Mouse (Mus musculus): ENCODE data around the gene Mad2l2. TPM values are rescaled to one million over a fixed set of nuclear protein-coding genes. Genes with fewer than 3 reads are reported as not detected.

Mad2l2 gene
- total and polyA plus RNA-seq, 3 experiments, result 9.4 to 25.1 (median 24.6) TPM

- no peak for ATAC-seq (ENCODE audit: extremely low read depth, insufficient number of reproducible peaks, low FRiP score, poor library complexity, severe bottlenecking)
- no peak for TF ChIP-seq GATA2 (IDR thresholded peaks at IDR 0.05; ENCODE audit: borderline replicate concordance, low read depth, low read length)
- TF ChIP-seq POLR2AphosphoS5 (IDR thresholded peaks at IDR 0.05; ENCODE audit: insufficient replicate concordance, low read depth, low read length), result no peak
- no peak for TF ChIP-seq CTCF (IDR thresholded peaks at IDR 0.05; ENCODE audit: low read depth, low read length)
- no peak for TF ChIP-seq GATA1 (IDR thresholded peaks at IDR 0.05; ENCODE audit: borderline replicate concordance, low read length)
- no peak for TF ChIP-seq TAL1 (conservative IDR thresholded peaks at IDR 0.05; ENCODE audit: low read depth, low read length)
- DNase-seq (ENCODE audit: low spot score), result no peak
- H3K9me3 ChIP-seq (replicated peaks), result no peaks in the 10 kb centered on the region
- peaks cover 20% of the 10 kb centered on the region for H3K4me1 ChIP-seq (ENCODE audit: insufficient read depth, low read depth, low read length)
- peaks cover 56% of the 10 kb centered on the region for H3K27me3 ChIP-seq (ENCODE audit: insufficient read depth, low read length)
- no peaks in the 10 kb centered on the region for H3K36me3 ChIP-seq (replicated peaks)
- no peak overlapping the region for H3K4me3 ChIP-seq (ENCODE audit: low read depth, low read length)
Measured at GRCm38 (mm10) chr4:148131497-148132081, 1.4 kb downstream of the Mad2l2 start.

DNA sequence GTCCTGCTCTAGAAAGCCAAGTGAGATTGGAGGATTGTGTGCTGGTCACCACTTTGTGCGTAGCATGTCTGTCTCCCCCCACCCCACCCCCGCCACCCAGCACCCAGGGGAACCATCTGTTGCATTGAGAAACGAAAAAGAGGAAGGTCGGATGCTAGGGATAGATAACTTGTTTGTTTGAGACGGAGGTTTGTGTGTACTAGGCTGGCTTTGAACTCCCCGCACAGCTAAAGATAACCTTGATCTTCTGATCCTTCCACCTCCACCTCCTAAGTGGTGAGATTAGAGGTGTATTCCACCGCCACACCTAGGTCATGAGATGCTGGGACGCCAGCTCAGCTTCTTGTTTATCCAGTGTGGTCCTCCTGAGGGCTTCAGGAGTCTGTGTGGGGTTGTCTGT is 4.8 kb downstream of the Mad2l2 start:
- H3K27me3 ChIP-seq (ENCODE audit: insufficient read depth, low read length), result peaks cover 56% of the 10 kb centered on the region
- DNase-seq (ENCODE audit: low spot score), result no peak
- no peak overlapping the region for H3K4me3 ChIP-seq (ENCODE audit: low read depth, low read length)
- no peak for ATAC-seq (ENCODE audit: extremely low read depth, insufficient number of reproducible peaks, low FRiP score, poor library complexity, severe bottlenecking)
- H3K36me3 ChIP-seq (replicated peaks), result no peaks in the 10 kb centered on the region
- no peak for TF ChIP-seq POLR2AphosphoS5 (IDR thresholded peaks at IDR 0.05; ENCODE audit: insufficient replicate concordance, low read depth, low read length)
- TF ChIP-seq GATA2 (IDR thresholded peaks at IDR 0.05; ENCODE audit: borderline replicate concordance, low read depth, low read length), result no peak
- TF ChIP-seq TAL1 (conservative IDR thresholded peaks at IDR 0.05; ENCODE audit: low read depth, low read length), result no peak
- TF ChIP-seq GATA1 (IDR thresholded peaks at IDR 0.05; ENCODE audit: borderline replicate concordance, low read length), result no peak
- no peak for TF ChIP-seq CTCF (IDR thresholded peaks at IDR 0.05; ENCODE audit: low read depth, low read length)
- peaks cover 29% of the 10 kb centered on the region for H3K4me1 ChIP-seq (ENCODE audit: insufficient read depth, low read depth, low read length)
- no peaks in the 10 kb centered on the region for H3K9me3 ChIP-seq (replicated peaks)

DNA sequence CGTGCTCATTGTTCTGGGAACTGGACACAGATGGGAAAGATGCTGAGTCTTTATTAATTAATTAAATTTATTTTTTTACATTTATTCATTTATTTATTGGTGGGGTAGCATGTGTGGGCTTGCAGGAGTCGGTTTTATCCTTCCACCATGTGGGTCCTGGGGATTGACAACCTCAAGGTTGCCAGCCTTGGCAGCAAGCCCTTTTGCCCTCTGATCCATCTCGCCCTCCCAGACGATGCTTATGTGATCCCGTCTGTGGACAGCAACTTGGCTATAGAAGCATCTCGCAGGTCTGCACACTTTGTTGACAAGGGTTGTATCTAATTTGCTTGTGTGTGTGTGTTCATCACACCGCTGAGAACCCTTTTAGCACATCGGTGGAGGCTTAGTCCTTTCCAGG is 7.3 kb downstream of the Mad2l2 start:
- TF ChIP-seq POLR2AphosphoS5 (IDR thresholded peaks at IDR 0.05; ENCODE audit: insufficient replicate concordance, low read depth, low read length) (no peak), GATA1 (IDR thresholded peaks at IDR 0.05; ENCODE audit: borderline replicate concordance, low read length) (no peak), TAL1 (conservative IDR thresholded peaks at IDR 0.05; ENCODE audit: low read depth, low read length) (no peak), CTCF (IDR thresholded peaks at IDR 0.05; ENCODE audit: low read depth, low read length) (no peak), GATA2 (IDR thresholded peaks at IDR 0.05; ENCODE audit: borderline replicate concordance, low read depth, low read length) (no peak)
- H3K4me3 ChIP-seq (ENCODE audit: low read depth, low read length), result no peak overlapping the region
- ATAC-seq (ENCODE audit: extremely low read depth, insufficient number of reproducible peaks, low FRiP score, poor library complexity, severe bottlenecking) (no peak), DNase-seq (ENCODE audit: low spot score) (no peak)
- peaks cover 31% of the 10 kb centered on the region for H3K27me3 ChIP-seq (ENCODE audit: insufficient read depth, low read length)
- H3K9me3 ChIP-seq (replicated peaks), result no peaks in the 10 kb centered on the region
- peaks cover 26% of the 10 kb centered on the region for H3K4me1 ChIP-seq (ENCODE audit: insufficient read depth, low read depth, low read length)
- peaks cover under 1% of the 10 kb centered on the region for H3K36me3 ChIP-seq (replicated peaks)

GRCm38 (mm10) chr4:148139767-148140097 is 9.5 kb downstream of the Mad2l2 start:
- no peak for TF ChIP-seq GATA1 (IDR thresholded peaks at IDR 0.05; ENCODE audit: borderline replicate concordance, low read length)
- TF ChIP-seq TAL1 (conservative IDR thresholded peaks at IDR 0.05; ENCODE audit: low read depth, low read length), result no peak
- TF ChIP-seq CTCF (IDR thresholded peaks at IDR 0.05; ENCODE audit: low read depth, low read length), result no peak
- no peak for TF ChIP-seq POLR2AphosphoS5 (IDR thresholded peaks at IDR 0.05; ENCODE audit: insufficient replicate concordance, low read depth, low read length)
- TF ChIP-seq GATA2 (IDR thresholded peaks at IDR 0.05; ENCODE audit: borderline replicate concordance, low read depth, low read length), result no peak
- Histone ChIP-seq H3K27me3 (ENCODE audit: insufficient read depth, low read length) (peaks cover 22% of the 10 kb centered on the region), H3K9me3 (replicated peaks) (no peaks in the 10 kb centered on the region), H3K4me1 (ENCODE audit: insufficient read depth, low read depth, low read length) (peaks cover 24% of the 10 kb centered on the region), H3K4me3 (ENCODE audit: low read depth, low read length) (peak overlapping the region; percentile 88), H3K36me3 (replicated peaks) (peaks cover 22% of the 10 kb centered on the region)
- peak; percentile 10; the same call in 1 of the 2 replicates for ATAC-seq (ENCODE audit: extremely low read depth, insufficient number of reproducible peaks, low FRiP score, poor library complexity, severe bottlenecking)
- no peak for DNase-seq (ENCODE audit: low spot score)

GRCm38 (mm10) chr4:148140098-148141011 is 10.2 kb downstream of the Mad2l2 start:
- peak; percentile 91 for ATAC-seq (ENCODE audit: extremely low read depth, insufficient number of reproducible peaks, low FRiP score, poor library complexity, severe bottlenecking)

DNA sequence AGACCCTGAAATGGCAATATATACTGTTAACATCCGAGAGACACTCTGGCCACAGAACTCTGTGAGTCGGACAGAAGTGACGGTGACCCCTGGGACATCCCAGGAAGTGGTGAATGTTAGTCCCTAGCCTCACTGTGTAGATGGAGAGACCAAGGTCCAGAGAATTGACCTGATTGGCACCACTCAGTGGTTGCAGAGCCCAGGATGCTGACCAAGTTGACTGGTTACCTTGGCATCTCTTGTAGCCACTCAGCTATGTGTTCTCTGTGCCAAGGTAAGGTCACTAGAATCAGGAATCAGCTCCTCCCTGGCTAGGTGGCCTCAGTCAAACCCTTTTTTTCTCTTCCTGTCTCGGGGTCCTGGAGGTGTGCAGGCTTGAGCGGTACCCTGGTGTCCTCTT is 13.5 kb downstream of the Mad2l2 start:
- H3K4me1 ChIP-seq (ENCODE audit: insufficient read depth, low read depth, low read length), result peaks cover 22% of the 10 kb centered on the region
- H3K36me3 ChIP-seq (replicated peaks), result peaks cover 62% of the 10 kb centered on the region
- H3K27me3 ChIP-seq (ENCODE audit: insufficient read depth, low read length), result peaks cover 1% of the 10 kb centered on the region; the same call in 1 of the 2 replicates
- no peaks in the 10 kb centered on the region for H3K9me3 ChIP-seq (replicated peaks)
- TF ChIP-seq GATA1 (IDR thresholded peaks at IDR 0.05; ENCODE audit: borderline replicate concordance, low read length), result no peak
- no peak for DNase-seq (ENCODE audit: low spot score)
- H3K4me3 ChIP-seq (ENCODE audit: low read depth, low read length), result no peak overlapping the region
- ATAC-seq (ENCODE audit: extremely low read depth, insufficient number of reproducible peaks, low FRiP score, poor library complexity, severe bottlenecking), result no peak

More at GRCm38 (mm10) chr4:148140098-148141011, 10.2 kb downstream of the Mad2l2 start:
- DNase-seq (ENCODE audit: low spot score), result peak; percentile 91
- TF ChIP-seq GATA1 (IDR thresholded peaks at IDR 0.05; ENCODE audit: borderline replicate concordance, low read length), result no peak
- no peak for TF ChIP-seq TAL1 (conservative IDR thresholded peaks at IDR 0.05; ENCODE audit: low read depth, low read length)
- TF ChIP-seq POLR2AphosphoS5 (IDR thresholded peaks at IDR 0.05; ENCODE audit: insufficient replicate concordance, low read depth, low read length), result no peak
- TF ChIP-seq GATA2 (IDR thresholded peaks at IDR 0.05; ENCODE audit: borderline replicate concordance, low read depth, low read length), result no peak
- TF ChIP-seq CTCF (IDR thresholded peaks at IDR 0.05; ENCODE audit: low read depth, low read length), result no peak
- H3K4me1 ChIP-seq (ENCODE audit: insufficient read depth, low read depth, low read length), result peaks cover 19% of the 10 kb centered on the region
- peaks cover 21% of the 10 kb centered on the region for H3K27me3 ChIP-seq (ENCODE audit: insufficient read depth, low read length)
- no peaks in the 10 kb centered on the region for H3K9me3 ChIP-seq (replicated peaks)
- H3K4me3 ChIP-seq (ENCODE audit: low read depth, low read length), result peak overlapping the region; percentile 88
- peaks cover 29% of the 10 kb centered on the region for H3K36me3 ChIP-seq (replicated peaks)

Data from G1E (cell line).